Mouse (Mus musculus): Measurements from ENCODE around the gene Zfp276.
"Not testable (repeated sequence)": the region's sequence is repeated elsewhere in the genome, so short reads cannot be mapped to it uniquely, and the experiment has no call there.

GRCm38 (mm10) chr8:123282994-123283393, 29.0 kb downstream of the Zfp276 start:
- not testable (repeated sequence) for TF ChIP-seq CTCF (IDR thresholded peaks at IDR 0.05; ENCODE audit: extremely low read depth, insufficient read length, insufficient replicate concordance, low read depth, low read length); POLR2A (IDR thresholded peaks at IDR 0.05; ENCODE audit: low read depth, low read length)

Data from small intestine, adult 2 months (tissue).